Mouse (Mus musculus): ENCODE results near the gene Vamp5. TPM values are rescaled to one million over a fixed set of nuclear protein-coding genes. Genes with fewer than 3 reads are reported as not detected.
A peak's percentile ranks its signal among the peaks of the same experiment; 100 is the strongest.

Gene Vamp5
- total RNA-seq, 2 experiments from 2014 or later, result 23.8 to 85.1 TPM

DNA sequence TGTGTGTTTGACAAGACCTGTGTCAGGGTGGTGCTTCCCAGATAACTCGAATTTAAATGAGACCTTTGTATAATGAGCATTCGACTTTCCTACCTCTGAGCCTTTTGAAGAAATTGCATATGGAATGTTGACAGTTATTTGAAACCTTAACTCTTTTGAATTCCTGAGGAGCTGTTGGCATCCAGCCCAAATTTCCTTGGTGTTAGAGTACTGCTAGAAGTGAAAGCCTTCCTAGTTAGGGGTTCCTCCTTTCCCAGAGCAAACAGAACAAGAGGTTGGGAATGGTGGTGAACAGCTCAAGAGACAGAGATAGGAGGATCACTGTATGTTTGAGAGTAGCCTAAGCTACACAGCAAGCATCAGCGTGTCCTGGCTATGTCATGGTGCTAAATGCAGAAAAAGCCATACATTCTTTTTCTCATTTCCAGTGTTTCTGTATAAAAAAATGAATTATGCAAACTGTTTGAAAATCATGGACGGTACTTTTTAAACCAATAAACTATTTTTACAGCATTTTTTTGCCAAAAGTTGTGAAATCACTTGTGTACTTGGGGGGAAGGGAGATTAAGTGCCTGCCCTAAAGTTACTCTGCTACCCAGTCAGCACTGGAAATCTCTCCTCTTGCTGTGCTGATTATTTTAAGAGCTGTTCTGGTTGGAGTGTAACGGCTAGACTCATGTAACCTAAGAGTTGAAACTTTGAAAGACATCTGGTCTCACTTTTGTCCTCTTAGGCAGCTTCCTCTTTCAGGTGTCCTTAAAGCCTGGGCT is 27.4 kb downstream of the Vamp5 start:
- ATAC-seq (replicated peaks; ENCODE audit: low FRiP score, poor library complexity, severe bottlenecking), result no peak

DNA sequence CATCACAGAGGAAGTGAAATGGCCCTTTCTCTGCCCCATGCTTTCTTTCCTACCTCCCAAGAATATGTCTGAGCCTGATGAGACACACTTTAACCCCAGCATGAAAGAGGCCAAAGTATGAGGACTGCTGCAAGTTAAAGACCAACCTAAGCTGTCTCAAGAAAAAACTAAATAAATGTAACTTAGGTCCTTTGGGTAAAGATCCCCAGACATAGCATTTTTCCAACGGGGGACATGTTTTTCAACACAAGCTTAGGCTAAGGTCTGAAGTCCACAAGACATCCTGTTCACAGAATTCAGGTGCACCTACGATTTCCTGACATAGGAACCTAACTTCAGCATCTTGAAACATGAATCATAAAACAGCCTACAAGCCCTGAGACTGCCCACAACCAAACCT is 30.1 kb downstream of the Vamp5 start:
- no peak for ATAC-seq (replicated peaks; ENCODE audit: low FRiP score, poor library complexity, severe bottlenecking)

DNA sequence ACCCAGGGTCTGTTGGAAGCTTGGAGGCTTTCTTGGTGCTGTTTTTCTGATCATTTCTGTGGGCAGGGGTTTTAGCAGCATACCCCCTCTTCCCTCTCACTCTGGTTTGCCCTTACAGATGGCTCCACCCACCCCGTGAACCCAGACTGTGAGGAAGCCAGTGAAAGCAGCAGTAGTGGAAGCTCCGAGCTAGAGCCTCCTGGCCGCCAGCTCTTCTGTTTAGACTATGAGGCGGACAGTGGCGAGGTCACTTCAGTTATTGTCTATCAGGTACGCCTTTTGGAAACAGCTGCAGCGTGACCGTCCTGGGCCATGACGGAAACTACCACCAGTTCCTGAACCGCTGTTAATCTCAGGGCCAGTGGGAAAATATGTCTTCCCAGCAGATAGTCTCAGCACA is 31.9 kb downstream of the Vamp5 start:
- ATAC-seq (replicated peaks; ENCODE audit: low FRiP score, poor library complexity, severe bottlenecking), result no peak

- peak; percentile 60 for ATAC-seq (replicated peaks; ENCODE audit: low FRiP score, poor library complexity, severe bottlenecking)
Measured at GRCm38 (mm10) chr6:72347166-72347941, 32.9 kb downstream of the Vamp5 start, which contains the start of gene 0610030E20Rik. Gene 0610030E20Rik, plus strand, starts transcription at chr6:72347317.

DNA sequence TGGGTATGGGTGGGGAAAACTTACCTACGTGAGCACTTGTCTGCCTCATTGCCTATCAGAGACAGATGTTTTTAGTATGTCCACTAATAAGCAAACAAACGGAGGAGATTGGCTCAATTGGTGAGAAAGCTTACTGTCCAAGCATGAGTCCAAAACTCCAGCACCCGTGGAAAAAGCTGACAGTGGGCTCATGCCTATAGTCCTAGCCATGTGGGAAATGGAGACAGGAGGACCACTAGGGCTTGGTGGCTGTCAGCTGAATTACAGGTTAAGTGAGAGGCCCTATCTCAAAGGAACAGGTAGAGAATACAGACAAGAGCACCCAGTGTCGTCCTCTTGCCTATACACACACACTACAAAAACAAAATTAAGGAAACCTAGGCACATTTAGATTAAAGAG is 34.0 kb downstream of the Vamp5 start:
- 0 out of 2 replicates have a peak, but pooled peaks have one; percentile 40 for ATAC-seq (replicated peaks; ENCODE audit: low FRiP score, poor library complexity, severe bottlenecking)

DNA sequence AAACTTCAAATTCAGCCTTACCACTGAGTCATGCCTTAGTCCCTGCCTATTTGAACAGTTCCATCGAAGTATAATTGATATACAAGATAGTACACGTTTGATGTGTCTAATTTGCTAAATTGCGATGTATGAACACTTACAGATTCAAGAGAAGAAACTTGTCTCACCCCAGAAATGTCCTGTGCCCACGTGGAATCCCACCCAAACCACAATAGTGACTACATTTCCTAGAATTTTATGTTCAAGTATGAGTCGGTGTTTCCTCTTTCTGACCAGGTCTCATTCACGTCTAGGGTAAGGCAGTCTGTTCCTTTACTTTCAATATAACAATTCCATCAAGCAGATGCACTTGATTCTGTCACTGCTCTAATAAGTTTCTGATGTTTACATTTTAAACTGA is 34.6 kb downstream of the Vamp5 start:
- ATAC-seq (replicated peaks; ENCODE audit: low FRiP score, poor library complexity, severe bottlenecking), result peak; percentile 39

DNA sequence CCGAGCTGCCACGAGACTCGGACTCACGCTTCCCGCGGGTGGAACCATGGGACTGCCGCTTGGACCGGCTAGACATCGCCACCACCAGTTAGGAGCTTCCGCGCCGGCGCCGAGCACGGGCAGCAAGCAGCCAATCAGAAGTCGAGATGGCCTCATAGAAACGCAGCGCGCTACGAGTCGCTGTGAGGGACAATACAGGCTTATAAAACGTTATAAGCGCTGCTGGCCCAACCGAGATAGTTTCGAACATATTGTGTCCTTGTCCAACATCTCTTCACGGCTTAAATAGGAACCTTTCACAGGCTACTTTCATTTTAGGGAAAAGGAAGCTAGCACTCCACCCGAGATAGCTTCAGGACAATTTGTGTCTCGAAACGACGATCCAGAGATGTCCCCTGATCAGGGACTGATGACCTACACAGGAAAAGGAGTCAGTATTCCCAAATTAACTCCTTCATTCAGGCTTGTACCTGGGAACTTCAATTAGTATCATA is 35.1 kb downstream of the Vamp5 start, which contains the start of gene Usp39:
TSS of gene Usp39 (minus strand) at position 111 of the 494 bp plus-strand sequence.
- ATAC-seq (replicated peaks; ENCODE audit: low FRiP score, poor library complexity, severe bottlenecking), result peak; percentile 90

- ATAC-seq (replicated peaks; ENCODE audit: low FRiP score, poor library complexity, severe bottlenecking), result peak; percentile 32
Measured at GRCm38 (mm10) chr6:72344396-72345073, 35.7 kb downstream of the Vamp5 start.

DNA sequence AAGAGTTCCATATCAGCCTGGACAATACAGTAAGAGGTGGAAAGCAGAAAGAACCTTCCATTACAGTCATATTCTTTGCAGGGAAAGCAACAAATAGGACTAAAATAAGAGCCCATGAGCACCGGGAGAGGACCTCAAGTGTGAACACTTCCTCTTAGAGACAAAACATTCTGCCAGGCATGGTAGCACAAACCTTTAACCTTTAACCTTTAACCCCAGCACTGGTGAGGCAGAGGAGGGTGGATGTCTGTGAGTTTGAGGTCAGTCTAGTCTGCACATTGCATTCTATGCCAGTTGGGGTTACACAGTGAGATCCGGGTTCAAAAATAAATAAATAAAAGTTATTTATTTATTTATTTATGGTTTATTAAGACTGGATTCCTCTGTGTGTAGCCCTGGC is 39.8 kb downstream of the Vamp5 start:
- ATAC-seq (replicated peaks; ENCODE audit: low FRiP score, poor library complexity, severe bottlenecking), result no peak

DNA sequence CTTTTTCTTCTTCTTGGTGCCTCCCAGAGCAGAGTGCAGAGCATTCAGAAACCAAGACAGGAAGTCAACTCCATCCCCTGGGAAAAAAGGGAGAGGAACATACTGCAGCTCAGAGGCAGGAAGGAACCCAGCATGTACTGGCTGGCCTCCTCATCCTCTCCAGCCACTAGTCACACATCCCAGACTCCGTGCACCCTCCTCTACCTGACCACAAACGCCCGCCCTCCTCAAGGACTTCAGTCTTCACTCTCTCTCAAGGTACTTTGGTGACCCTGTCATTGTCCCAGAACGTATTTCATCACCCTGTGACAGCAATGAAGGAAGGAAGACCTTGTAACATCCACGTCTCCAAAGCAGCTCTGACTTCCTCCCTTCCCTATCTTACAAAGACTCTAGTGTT is 47.2 kb downstream of the Vamp5 start:
- no peak for ATAC-seq (replicated peaks; ENCODE audit: low FRiP score, poor library complexity, severe bottlenecking)

DNA sequence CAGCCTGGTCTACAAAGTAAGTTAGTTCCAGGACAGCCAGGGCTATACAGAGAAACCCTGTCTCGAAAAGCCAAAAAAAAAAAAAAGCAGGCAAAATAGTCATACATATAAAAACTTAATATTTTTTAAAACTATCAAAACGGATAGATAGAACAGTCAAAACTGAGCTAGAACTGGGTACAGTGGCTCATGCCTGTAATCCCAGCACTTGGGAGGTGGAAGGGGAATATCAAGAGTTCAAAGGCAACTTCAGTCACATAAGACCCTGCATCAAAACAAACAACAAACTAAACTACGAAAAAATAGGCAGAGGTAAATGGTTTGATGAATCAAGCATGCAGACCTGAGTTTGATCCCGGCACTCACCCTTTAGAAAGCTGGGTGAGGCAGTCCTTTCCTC is 50.1 kb downstream of the Vamp5 start:
- no peak for ATAC-seq (replicated peaks; ENCODE audit: low FRiP score, poor library complexity, severe bottlenecking)

DNA sequence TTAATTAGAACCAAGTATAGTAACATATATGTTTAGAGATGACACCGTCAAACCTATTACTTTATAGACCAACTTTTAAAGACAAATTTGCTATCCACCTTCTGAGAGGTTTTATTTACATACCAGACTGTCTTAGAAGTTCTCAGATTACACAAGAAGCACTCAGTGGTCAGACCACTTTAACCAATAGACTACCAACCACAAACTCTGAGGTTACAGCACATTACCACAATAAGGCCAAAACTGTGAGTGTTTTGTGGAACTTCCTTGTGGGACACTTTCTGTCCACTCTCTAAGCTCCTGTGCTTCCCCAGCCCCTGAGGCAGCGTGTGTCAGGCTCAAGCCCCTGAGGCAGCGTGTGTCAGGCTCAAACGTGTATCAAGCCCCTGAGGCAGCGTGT is 51.2 kb downstream of the Vamp5 start:
- no peak for ATAC-seq (replicated peaks; ENCODE audit: low FRiP score, poor library complexity, severe bottlenecking)

DNA sequence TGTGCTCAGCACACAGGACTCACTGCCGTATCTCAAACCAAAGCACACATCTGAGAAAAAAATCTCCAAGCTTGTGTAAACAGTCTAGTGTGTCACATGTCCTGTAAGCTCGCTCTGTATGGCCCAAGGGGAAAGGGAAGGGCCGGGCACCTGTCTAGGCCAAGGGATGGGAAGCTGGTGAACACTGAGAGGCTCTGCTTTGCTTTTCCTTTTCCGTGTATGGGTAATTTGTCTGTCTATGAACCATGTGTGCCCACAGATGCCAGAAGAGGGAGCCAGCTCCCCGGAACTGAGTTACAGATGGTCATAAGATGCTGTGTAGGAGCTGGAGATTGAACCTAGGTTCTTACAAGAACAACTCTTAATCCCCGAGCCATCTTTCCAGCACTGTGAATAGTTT is 54.0 kb downstream of the Vamp5 start:
- peak; percentile 60; the same call in 1 of the 2 replicates for ATAC-seq (replicated peaks; ENCODE audit: low FRiP score, poor library complexity, severe bottlenecking)

DNA sequence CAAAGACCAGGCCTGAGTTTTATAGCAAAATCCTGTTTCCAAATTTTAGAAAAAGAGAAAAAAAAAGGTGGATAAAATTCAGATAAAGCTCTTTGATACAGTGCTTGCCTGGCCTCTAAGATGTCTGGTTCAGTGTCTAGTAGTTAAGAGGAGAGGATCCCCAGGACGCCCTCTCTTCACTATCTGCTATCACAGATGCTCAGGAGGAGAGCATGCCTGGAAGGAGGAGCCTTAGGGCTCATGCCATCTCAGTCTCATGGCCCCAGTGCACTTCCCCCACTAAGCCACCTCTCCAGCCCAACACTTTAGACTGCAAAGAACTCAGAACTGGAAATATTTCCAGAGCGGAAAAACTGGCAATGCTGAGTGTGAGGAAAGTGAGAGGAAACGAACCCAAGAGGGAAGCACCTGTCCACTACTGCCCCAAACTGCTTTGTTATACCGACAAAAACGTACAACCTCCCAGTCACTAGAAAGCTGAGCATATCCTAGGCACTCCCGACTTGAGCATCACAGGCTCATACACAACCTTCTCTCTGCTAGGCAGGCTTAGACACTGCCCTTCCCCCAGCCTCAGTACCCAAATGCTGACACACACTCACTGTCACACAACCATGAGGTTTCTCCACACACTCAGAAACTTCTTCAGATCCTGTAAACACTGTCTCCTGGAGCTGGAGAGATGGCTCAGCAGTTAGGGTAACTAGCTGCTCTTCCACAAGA is 56.3 kb downstream of the Vamp5 start:
- ATAC-seq (replicated peaks; ENCODE audit: low FRiP score, poor library complexity, severe bottlenecking), result peak; percentile 95

- ATAC-seq (replicated peaks; ENCODE audit: low FRiP score, poor library complexity, severe bottlenecking), result no peak
Measured at GRCm38 (mm10) chr6:72322936-72323335, 57.3 kb downstream of the Vamp5 start.

- 0 out of 2 replicates have a peak, but pooled peaks have one; percentile 52 for ATAC-seq (replicated peaks; ENCODE audit: low FRiP score, poor library complexity, severe bottlenecking)
Measured at GRCm38 (mm10) chr6:72319019-72319418, 61.2 kb downstream of the Vamp5 start.

All from erythroid progenitor cell, adult 5-6 weeks (primary cell).